Mouse (Mus musculus) hindbrain, embryonic 12.5 days (tissue): ENCODE measurements at regions not wholly inside any gene's neighbourhood (a gene's known extent, or its start where the extent isn't known, plus 50 kb on each side); places are given as distances from the start of the nearest gene placed in this dataset.
"Not testable (repeated sequence)": the region's sequence is repeated elsewhere in the genome, so short reads cannot be mapped to it uniquely, and the experiment has no call there.

ENCODE experiments used
- ATAC-seq: fragments of 200-750 bp; cut with Nextera tagmentation; 2 replicates; pipeline ENCODE4 v1.8.0; 2017; ENCODE audit warnings: moderate TSS enrichment; ENCODE audit not compliant: low FRiP score
- H3K27ac ChIP-seq: fragments of 300-500 bp; sonication (generic); 2 replicates; pipeline ENCODE4 v1.5.1; 2016; ENCODE audit warnings: mild to moderate bottlenecking
- H3K27me3 ChIP-seq: fragments of 300-500 bp; sonication (generic); 2 replicates; pipeline ENCODE4 v1.6.1; 2016; ENCODE audit warnings: mild to moderate bottlenecking
- H3K36me3 ChIP-seq: fragments of 300-500 bp; sonication (generic); 2 replicates; pipeline ENCODE4 v1.6.1; 2016; ENCODE audit warnings: mild to moderate bottlenecking
- H3K4me1 ChIP-seq: fragments of 300-500 bp; sonication (generic); 2 replicates; pipeline ENCODE4 v1.6.1; 2016
- H3K4me2 ChIP-seq: fragments of 300-500 bp; sonication (generic); replicated peaks from 2 replicates; pipeline ENCODE4 v1.6.1; 2016; ENCODE audit warnings: mild to moderate bottlenecking
- H3K4me3 ChIP-seq: fragments of 300-500 bp; sonication (generic); 2 replicates; pipeline ENCODE4 v1.5.1; 2016; ENCODE audit warnings: mild to moderate bottlenecking
- H3K9ac ChIP-seq: fragments of 300-500 bp; sonication (generic); 2 replicates; pipeline ENCODE4 v1.6.1; 2016; ENCODE audit warnings: mild to moderate bottlenecking, moderate library complexity
- H3K9me3 ChIP-seq: fragments of 300-500 bp; sonication (generic); replicated peaks from 2 replicates; pipeline ENCODE4 v1.6.1; 2016; ENCODE audit warnings: mild to moderate bottlenecking
- WGBS: fragments of 180-500 bp; shearing (Covaris S2); methylation state at CpG from one replicate; pipeline ENCODE4 v1.1.7; 2016; 5-methylcytosine and 5-hydroxymethylcytosine counted together

DNA sequence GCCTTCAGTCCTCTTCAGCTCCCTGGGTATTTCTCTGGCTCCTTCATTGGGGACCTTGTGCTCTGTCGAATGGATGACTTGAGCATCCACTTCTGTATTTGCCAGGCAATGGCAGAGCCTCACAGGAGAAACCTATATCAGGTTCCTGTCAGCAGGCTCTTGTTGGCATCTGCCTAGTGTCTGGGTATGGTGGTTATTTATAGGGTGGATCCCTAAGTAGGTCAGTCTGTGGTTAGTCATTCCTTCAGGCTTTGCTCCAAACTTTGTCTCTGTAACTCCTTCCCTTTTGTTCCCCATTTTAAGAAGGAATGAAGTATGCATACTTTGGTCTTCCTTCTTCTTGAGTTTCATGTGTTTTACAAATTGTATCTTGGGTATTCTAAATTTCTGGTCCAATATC is 522.4 kb upstream of the St8sia4 start:
- H3K9me3 ChIP-seq, ATAC-seq, H3K36me3 ChIP-seq, H3K4me3 ChIP-seq, H3K4me2 ChIP-seq, H3K27me3 ChIP-seq, H3K9ac ChIP-seq, H3K27ac ChIP-seq, H3K4me1 ChIP-seq: not testable (repeated sequence)
- 79% methylated on average over 1 of the region's 1 CpGs for WGBS

DNA sequence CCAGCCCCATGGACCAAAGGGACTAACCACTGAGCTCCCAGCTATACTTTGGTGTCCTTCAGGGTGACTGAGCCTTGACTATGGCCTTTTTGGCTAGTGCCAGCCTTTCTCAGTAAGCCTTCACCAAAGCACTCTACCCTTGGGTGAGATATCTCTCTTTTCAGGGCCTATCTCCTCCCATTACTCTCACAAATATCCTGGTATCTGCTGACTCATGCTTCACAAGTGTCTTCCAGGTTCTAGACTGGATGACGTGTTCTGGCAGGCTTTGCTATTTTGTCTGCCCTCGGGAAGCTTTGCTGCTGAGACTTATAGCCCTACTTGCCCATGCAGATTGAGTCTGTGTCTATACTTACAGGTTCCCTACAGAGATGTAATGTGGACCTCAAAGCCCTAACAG is 499.4 kb upstream of the St8sia4 start:
- H3K27me3 ChIP-seq: no peaks in the 10 kb centered on the region
- WGBS: 86% methylated on average over 2 of the region's 2 CpGs
- H3K9me3 ChIP-seq: no peaks in the 10 kb centered on the region
- no peaks in the 10 kb centered on the region for H3K36me3 ChIP-seq
- ATAC-seq: no peak
- H3K9ac ChIP-seq: no peak overlapping the region
- H3K4me3 ChIP-seq: no peak overlapping the region
- H3K4me2 ChIP-seq: no peak overlapping the region
- no peak overlapping the region for H3K27ac ChIP-seq
- no peaks in the 10 kb centered on the region for H3K4me1 ChIP-seq

DNA sequence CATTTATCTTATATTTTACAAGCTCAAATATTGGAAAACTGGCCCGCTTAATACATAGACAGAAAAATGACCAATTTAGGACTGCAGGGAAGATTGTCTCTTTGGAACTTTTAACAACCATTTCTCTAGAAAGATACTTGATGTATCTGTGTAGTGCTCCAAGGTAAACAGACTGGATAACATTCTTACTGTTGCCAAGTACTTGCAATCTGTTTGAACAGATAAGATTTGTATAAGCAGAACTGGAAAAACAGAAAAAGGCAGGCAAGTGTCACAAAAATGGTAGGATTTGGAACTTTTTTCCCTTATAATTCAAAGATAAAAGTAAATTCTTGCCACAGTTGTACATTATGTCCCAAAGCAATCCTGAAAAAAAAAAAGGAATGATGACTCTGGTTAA is 488.1 kb upstream of the St8sia4 start:
- H3K4me1 ChIP-seq: no peaks in the 10 kb centered on the region
- no peak overlapping the region for H3K4me3 ChIP-seq
- WGBS: 96% methylated on average over 1 of the region's 1 CpGs
- no peak overlapping the region for H3K27ac ChIP-seq
- H3K9me3 ChIP-seq: no peaks in the 10 kb centered on the region
- H3K27me3 ChIP-seq: no peaks in the 10 kb centered on the region
- H3K4me2 ChIP-seq: no peak overlapping the region
- H3K9ac ChIP-seq: no peak overlapping the region
- no peaks in the 10 kb centered on the region for H3K36me3 ChIP-seq
- no peak for ATAC-seq

DNA sequence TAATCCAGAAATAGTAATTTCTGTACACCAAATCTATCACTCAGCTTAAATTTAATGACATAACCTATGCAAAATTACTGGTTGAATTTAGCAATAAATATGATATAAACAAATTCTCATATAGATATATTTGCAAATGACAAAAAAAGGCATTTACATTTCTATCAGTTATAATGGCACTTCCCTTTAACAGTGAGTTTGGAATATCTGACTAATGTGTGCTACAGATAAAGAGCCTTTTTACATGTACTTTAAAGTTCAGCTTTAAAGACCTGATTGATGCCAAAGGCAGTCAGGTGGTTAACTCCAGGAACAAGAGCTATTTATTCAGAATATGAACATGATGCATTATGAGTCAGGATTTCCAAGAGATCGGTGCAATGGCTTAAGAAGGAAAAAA is 461.2 kb upstream of the St8sia4 start:
- no peaks in the 10 kb centered on the region for H3K27me3 ChIP-seq
- H3K4me2 ChIP-seq: no peak overlapping the region
- H3K36me3 ChIP-seq: no peaks in the 10 kb centered on the region
- no peak overlapping the region for H3K27ac ChIP-seq
- no peak for ATAC-seq
- no peaks in the 10 kb centered on the region for H3K9me3 ChIP-seq
- H3K9ac ChIP-seq: no peak overlapping the region
- no peak overlapping the region for H3K4me3 ChIP-seq
- WGBS: 89% methylated on average over 1 of the region's 1 CpGs
- H3K4me1 ChIP-seq: no peaks in the 10 kb centered on the region

DNA sequence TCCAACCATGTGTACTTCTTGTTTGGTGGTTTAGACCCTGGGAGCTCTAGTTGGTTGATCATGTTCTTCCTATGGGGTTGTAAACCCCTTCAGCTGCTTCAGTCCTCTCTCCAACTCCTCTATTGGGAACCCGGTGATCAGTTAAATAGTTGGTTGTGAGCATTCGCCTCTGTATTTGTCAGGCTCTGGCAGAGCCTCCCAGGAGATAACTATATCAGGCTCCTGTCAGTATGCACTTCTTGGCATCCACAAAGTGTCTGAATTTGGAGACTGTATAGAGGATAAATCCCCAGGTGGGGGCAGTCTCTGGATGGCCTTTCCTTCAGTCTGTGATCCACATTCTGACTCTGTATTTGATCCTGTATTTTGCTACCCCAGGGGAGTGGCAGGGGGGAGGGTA is 440.6 kb upstream of the St8sia4 start:
- H3K4me3 ChIP-seq: no peak overlapping the region
- no peak overlapping the region for H3K27ac ChIP-seq
- no peaks in the 10 kb centered on the region for H3K27me3 ChIP-seq
- no peaks in the 10 kb centered on the region for H3K9me3 ChIP-seq
- H3K4me2 ChIP-seq: no peak overlapping the region
- no peak overlapping the region for H3K9ac ChIP-seq
- H3K4me1 ChIP-seq: no peaks in the 10 kb centered on the region
- no peak for ATAC-seq
- no peaks in the 10 kb centered on the region for H3K36me3 ChIP-seq
- 87% methylated on average over 2 of the region's 2 CpGs for WGBS

DNA sequence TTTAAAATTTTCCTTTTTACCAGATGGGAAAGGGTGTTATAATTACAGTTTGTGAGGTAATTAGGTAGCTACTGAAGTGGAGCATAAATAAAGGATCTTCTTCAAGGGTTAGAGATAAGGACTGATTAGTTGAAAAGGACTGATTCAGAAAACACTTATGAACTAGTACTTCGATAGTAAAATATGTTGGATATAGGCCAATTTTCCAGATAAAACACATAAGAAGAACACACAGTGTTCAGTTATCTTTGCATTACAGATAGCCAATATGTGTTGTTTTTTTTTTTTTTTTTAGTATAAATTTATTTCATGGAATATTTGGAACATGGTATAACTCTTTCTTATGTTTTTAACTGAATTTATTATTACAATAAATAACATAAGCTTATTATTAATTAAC is 438.0 kb upstream of the St8sia4 start:
- no peaks in the 10 kb centered on the region for H3K36me3 ChIP-seq
- H3K27ac ChIP-seq: no peak overlapping the region
- no peak for ATAC-seq
- no peaks in the 10 kb centered on the region for H3K4me1 ChIP-seq
- WGBS: 92% methylated on average over 1 of the region's 1 CpGs
- H3K4me3 ChIP-seq: no peak overlapping the region
- H3K9me3 ChIP-seq: no peaks in the 10 kb centered on the region
- no peaks in the 10 kb centered on the region for H3K27me3 ChIP-seq
- H3K9ac ChIP-seq: no peak overlapping the region
- H3K4me2 ChIP-seq: no peak overlapping the region

DNA sequence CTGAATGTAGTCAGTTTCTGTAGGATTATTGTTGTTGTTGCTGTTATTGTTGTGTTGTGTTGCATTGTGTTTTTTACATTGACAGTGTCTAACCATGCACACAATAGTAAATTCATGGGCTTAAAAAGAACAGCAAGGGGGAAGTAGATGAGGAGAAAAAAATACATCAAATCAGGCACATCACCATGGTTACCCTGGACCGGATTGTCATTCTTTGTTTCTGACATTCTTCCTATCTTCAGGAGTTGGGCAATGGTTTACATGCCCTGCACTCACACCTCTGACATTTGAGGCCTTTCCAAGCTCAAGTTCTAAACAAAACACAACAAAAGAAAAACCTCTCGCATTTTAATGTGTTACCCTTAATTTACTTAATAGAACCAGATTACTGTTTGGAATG is 416.2 kb upstream of the St8sia4 start:
- Histone ChIP-seq H3K4me1 (no peaks in the 10 kb centered on the region), H3K27me3 (no peaks in the 10 kb centered on the region), H3K27ac (no peak overlapping the region), H3K4me2 (no peak overlapping the region), H3K36me3 (no peaks in the 10 kb centered on the region), H3K9ac (no peak overlapping the region), H3K4me3 (no peak overlapping the region), H3K9me3 (no peaks in the 10 kb centered on the region)
- 0 out of 2 replicates have a peak, but pooled peaks have one; percentile 32 for ATAC-seq
- 39% methylated on average over 2 of the region's 2 CpGs for WGBS

DNA sequence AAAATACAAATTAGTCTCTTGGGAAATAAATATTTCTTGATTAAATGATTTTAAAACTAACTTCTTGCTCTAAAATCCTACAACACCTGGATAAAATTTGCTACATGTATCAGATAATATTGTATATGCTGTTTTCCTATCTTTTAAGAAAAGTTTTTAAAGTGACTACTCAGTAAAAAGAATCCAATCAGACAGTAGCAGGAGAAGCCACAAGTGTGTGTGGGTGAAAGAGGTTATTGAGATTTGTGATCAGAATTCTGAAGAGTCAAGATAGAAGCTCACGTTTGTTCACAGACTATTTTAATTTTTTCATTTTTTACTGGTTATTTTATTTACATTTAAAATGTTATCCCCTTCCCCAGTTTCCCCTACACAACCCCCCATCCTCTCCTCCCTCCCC is 407.3 kb upstream of the St8sia4 start:
- no peak overlapping the region for H3K9ac ChIP-seq
- ATAC-seq: no peak
- H3K27ac ChIP-seq: no peak overlapping the region
- no peaks in the 10 kb centered on the region for H3K9me3 ChIP-seq
- 86% methylated on average over 1 of the region's 1 CpGs for WGBS
- H3K4me3 ChIP-seq: no peak overlapping the region
- H3K27me3 ChIP-seq: no peaks in the 10 kb centered on the region
- H3K4me2 ChIP-seq: no peak overlapping the region
- H3K36me3 ChIP-seq: no peaks in the 10 kb centered on the region
- H3K4me1 ChIP-seq: no peaks in the 10 kb centered on the region

DNA sequence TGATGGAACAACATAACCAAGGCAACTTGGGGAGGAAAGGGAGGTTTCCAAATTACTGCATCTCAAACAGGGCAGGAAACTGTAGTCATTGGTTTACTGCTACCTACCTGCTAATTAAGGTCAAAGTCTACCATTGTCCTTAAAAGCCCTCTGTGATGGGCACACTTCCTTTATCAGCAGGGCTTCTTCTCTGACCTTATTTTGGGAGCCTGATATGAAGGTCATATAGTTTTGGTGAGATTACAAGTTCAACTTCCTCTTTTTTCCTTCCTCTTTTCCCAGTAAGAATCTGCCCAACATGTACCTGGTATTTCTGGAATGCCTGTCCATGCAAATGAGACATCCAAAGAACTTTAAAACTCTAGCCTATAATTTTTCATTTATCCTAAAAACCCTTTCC is 394.0 kb upstream of the St8sia4 start:
- Histone ChIP-seq H3K4me2 (no peak overlapping the region), H3K27me3 (no peaks in the 10 kb centered on the region), H3K4me3 (no peak overlapping the region), H3K4me1 (no peaks in the 10 kb centered on the region), H3K9ac (no peak overlapping the region), H3K9me3 (no peaks in the 10 kb centered on the region), H3K27ac (no peak overlapping the region), H3K36me3 (no peaks in the 10 kb centered on the region)
- no peak for ATAC-seq

DNA sequence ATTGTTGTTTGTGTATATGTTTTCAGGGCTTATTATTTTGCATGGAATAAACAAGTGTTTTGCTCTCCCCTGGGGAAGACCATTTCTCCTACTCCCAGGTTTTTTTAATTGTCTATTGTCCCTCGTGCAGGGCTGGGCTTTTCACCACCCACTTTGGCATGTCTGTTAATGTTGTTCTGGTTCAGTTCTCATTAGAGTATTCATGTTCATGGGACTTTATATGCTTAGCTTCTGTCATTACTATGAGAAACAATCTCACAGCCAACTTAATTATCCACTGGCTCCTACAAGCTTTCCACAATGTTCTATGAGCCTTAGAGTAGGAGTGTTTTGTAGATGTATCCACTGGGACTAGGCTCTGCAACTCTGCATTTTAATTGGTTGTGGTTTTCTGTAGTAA is 381.9 kb upstream of the St8sia4 start:
- ATAC-seq: no peak
- Histone ChIP-seq H3K4me3 (no peak overlapping the region), H3K9ac (no peak overlapping the region), H3K9me3 (no peaks in the 10 kb centered on the region), H3K4me2 (no peak overlapping the region), H3K27me3 (no peaks in the 10 kb centered on the region), H3K27ac (no peak overlapping the region), H3K4me1 (no peaks in the 10 kb centered on the region), H3K36me3 (no peaks in the 10 kb centered on the region)
- 55% methylated on average over 1 of the region's 1 CpGs for WGBS

DNA sequence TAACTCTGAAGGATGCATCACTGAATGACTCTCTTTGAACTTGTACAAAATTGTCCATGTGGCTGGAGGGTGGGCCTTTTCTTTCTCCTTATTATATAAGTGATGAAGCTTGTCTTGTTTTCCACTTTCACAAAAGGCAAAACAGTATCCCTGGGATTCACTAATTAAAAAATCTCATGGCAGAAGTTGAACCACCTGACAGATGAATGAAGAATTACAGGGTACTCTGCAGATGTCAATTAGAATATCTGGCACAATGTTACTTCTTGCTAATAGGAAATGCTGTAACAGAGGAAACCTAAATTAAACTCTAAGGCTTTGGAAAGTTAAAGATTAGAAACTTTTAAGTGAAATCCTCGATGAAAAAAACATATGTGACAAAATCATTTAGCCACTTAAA is 379.2 kb upstream of the St8sia4 start:
- H3K9me3 ChIP-seq: no peaks in the 10 kb centered on the region
- WGBS: 46% methylated on average over 1 of the region's 1 CpGs
- H3K4me1 ChIP-seq: no peaks in the 10 kb centered on the region
- H3K27me3 ChIP-seq: no peaks in the 10 kb centered on the region
- H3K4me3 ChIP-seq: no peak overlapping the region
- H3K9ac ChIP-seq: no peak overlapping the region
- no peaks in the 10 kb centered on the region for H3K36me3 ChIP-seq
- no peak for ATAC-seq
- H3K27ac ChIP-seq: no peak overlapping the region
- no peak overlapping the region for H3K4me2 ChIP-seq

DNA sequence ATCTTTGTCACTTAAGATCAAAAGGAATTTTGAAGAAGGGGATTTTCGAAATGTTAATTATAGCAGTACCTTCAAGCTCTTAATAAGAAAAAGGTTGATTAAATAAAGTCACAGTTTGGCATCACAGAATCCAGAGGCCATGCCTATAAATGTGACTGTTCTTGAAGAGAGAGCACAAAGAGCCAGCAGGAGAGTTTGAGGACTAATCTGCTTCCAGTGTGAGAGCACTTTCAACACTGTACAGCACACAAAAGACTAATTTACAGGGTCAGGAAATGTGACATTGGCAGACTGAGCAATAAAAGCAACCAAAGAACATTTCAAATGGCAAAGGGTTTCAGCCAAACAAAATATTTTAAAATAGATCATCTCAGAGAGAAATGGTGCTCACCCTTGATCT is 352.1 kb upstream of the St8sia4 start:
- H3K4me3 ChIP-seq: no peak overlapping the region
- ATAC-seq: no peak
- H3K9ac ChIP-seq: no peak overlapping the region
- no peaks in the 10 kb centered on the region for H3K4me1 ChIP-seq
- no peak overlapping the region for H3K27ac ChIP-seq
- H3K36me3 ChIP-seq: no peaks in the 10 kb centered on the region
- 63% methylated on average over 1 of the region's 1 CpGs for WGBS
- H3K27me3 ChIP-seq: no peaks in the 10 kb centered on the region
- H3K4me2 ChIP-seq: no peak overlapping the region
- H3K9me3 ChIP-seq: no peaks in the 10 kb centered on the region

DNA sequence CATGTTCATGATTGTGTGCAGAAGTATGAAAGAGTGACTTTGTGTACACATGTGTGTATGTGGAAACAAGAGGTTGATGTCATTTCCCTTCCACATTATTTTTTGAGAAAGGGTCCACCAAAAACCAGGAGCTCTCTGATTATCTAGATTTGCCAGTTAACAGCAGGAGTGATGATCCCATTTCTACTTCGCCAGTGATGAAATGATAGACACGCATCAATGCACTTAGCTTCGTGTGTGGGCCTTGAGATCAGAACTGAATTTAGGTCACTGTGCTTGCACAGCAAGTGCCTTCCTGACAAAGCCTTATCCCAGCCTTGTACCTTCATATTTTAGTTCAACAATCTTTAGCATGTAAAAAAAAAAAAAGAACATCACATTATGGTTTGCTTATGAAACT is 342.1 kb upstream of the St8sia4 start:
- no peaks in the 10 kb centered on the region for H3K36me3 ChIP-seq
- no peaks in the 10 kb centered on the region for H3K27me3 ChIP-seq
- no peaks in the 10 kb centered on the region for H3K4me1 ChIP-seq
- H3K9ac ChIP-seq: no peak overlapping the region
- ATAC-seq: no peak
- no peak overlapping the region for H3K27ac ChIP-seq
- H3K4me3 ChIP-seq: no peak overlapping the region
- no peak overlapping the region for H3K4me2 ChIP-seq
- 81% methylated on average over 3 of the region's 3 CpGs for WGBS
- H3K9me3 ChIP-seq: no peaks in the 10 kb centered on the region

DNA sequence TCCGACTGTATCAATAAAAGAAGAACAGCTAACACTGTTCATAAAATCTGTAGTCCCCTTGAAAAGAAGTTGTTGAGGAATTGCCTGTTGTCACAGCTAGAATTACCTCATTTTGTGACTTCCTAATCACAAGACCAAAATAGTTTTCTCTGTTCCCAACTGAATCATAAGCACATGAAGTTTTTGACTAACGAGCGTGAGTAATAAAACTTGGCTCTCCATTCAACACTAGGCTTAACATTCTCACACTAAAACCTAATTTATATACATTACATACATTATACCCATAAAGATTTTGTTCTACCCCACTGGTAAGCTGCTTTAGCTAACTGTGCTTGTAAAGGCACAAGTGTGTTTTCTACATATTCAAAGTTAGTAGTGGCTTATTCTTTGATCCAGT is 335.7 kb upstream of the St8sia4 start:
- Histone ChIP-seq H3K9me3 (no peaks in the 10 kb centered on the region), H3K27ac (no peak overlapping the region), H3K4me2 (no peak overlapping the region), H3K4me1 (no peaks in the 10 kb centered on the region), H3K27me3 (no peaks in the 10 kb centered on the region), H3K4me3 (no peak overlapping the region), H3K9ac (no peak overlapping the region), H3K36me3 (no peaks in the 10 kb centered on the region)
- ATAC-seq: no peak
- 87% methylated on average over 3 of the region's 3 CpGs for WGBS
